Mouse (Mus musculus) liver, embryonic 18 days (tissue): Measurements from ENCODE around the gene Pdgfra. TPM values are rescaled to one million over a fixed set of nuclear protein-coding genes. Genes with fewer than 3 reads are reported as not detected.

Experiments
- polyA plus RNA-seq: library from polyadenylated mRNA; depleted of rRNA; stranded (reverse); fragments of >200 nt; gene quantifications from 2 replicates; pipeline ENCODE4 v1.2.3, GENCODE M21; 2012; rRNA removed

Gene Pdgfra
- 1.4 TPM in 2 replicates for polyA plus RNA-seq

GRCm38 (mm10) chr5:75152021-75152425, at the start of gene Pdgfra:
Gene Pdgfra (plus strand): TSS chr5:75152292.

Other genes with a start within 250 kb of the Pdgfra start
- gene Chic2, start 107.5 kb upstream of the Pdgfra start, polyA plus RNA-seq, result 14.8 and 16.8 TPM in 2 replicates
- gene Gsx2, start 76.7 kb upstream of the Pdgfra start, polyA plus RNA-seq, result not detected in 2 replicates